Mouse (Mus musculus): ENCODE data around the gene Arsg. TPM values are rescaled to one million over a fixed set of nuclear protein-coding genes. Genes with fewer than 3 reads are reported as not detected.

Arsg gene
- total RNA-seq, 1 experiment from 2014 or later = 1.2 TPM

DNA sequence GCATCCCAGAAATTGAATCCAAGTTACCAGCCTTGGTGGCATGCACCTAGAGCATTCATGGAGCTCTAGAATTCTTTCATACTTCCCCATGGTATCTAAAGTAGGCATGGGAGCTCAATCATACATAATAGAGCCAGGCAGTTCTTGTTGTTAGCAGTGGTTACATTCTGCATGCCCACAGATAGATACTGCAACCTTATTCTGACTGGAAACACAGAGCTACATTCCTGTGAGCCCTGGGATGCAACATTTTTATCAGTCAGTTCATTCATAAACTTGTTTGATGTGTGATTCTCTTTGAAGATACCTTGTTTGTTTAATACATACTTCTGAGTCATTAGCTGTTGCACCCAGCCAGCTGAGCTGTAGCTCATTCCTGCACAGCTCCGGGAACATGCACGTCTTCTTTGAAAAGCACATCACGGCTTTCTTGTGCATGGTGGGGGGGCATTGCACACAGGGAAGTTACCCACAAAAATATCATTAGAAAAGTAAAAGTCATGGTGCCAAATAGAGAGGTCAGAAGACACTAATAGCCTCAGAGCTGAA lies 41.0 kb downstream of the Arsg start:
- ATAC-seq (replicated peaks in 1 of 2; ENCODE audit: insufficient read depth in 1 of 2, low FRiP score in 2 of 2, low TSS enrichment in 1 of 2, low read depth in 1 of 2, poor library complexity in 2 of 2, severe bottlenecking in 2 of 2) = no peak

DNA sequence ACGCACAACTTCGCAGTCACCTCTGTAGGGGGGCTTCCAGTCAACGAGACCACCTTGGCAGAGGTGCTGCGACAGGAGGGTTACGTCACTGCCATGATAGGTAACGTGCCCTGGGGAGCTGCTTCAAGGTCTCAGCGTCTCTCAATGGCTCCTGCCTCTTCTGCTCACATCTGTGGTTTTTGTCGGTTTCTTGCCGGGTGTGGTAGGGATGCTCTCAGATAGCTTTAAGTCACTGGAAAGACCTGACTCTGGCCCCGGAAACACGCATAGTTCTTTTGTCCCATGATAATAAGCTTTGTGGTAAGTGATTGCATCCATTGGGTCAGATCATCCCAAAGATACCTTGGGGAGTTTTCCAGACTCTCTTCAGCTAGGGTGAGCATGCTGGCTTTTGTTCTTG lies 44.2 kb downstream of the Arsg start:
- no peak for ATAC-seq (replicated peaks in 1 of 2; ENCODE audit: insufficient read depth in 1 of 2, low FRiP score in 2 of 2, low TSS enrichment in 1 of 2, low read depth in 1 of 2, poor library complexity in 2 of 2, severe bottlenecking in 2 of 2)

DNA sequence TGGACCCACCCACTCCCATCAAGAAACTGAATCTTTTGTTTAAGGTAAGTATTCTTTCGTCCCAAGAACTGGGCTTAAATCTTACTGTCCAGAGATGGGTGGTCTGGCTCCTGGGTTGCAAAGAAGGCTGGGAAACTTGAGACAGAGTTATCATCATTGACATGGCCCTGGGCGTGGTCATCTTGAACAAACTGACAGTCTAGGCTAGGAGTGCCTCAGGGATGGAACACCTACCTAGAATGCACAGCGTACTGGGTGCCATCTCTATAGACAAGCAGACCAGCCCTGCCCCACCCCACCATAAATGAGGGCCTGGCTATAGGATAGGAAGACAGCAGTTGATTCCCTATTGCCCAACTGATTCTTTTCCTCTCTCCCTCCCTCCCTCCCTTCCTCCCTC lies 44.6 kb downstream of the Arsg start:
- no peak for ATAC-seq (replicated peaks in 1 of 2; ENCODE audit: insufficient read depth in 1 of 2, low FRiP score in 2 of 2, low TSS enrichment in 1 of 2, low read depth in 1 of 2, poor library complexity in 2 of 2, severe bottlenecking in 2 of 2)

DNA sequence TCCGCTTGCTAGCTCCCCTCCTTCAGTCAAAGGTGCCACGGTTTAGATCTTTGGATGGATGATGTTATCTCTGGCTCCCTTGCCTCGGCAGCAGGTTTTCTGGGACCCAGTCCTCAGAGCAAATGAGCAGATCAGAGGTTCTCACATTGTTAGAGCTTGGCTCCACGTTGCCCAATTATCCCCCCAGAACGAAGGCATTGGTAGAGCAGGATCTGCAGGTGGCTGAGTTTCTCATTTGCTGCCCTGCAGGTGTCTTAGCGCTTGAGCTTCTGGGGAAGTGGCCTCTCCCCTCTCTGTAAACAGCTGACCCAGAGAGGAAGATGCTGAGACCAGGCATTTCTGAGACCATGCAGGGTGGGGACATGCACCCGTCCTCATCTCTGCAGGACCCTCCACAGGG lies 47.8 kb downstream of the Arsg start:
- no peak for ATAC-seq (replicated peaks in 1 of 2; ENCODE audit: insufficient read depth in 1 of 2, low FRiP score in 2 of 2, low TSS enrichment in 1 of 2, low read depth in 1 of 2, poor library complexity in 2 of 2, severe bottlenecking in 2 of 2)

DNA sequence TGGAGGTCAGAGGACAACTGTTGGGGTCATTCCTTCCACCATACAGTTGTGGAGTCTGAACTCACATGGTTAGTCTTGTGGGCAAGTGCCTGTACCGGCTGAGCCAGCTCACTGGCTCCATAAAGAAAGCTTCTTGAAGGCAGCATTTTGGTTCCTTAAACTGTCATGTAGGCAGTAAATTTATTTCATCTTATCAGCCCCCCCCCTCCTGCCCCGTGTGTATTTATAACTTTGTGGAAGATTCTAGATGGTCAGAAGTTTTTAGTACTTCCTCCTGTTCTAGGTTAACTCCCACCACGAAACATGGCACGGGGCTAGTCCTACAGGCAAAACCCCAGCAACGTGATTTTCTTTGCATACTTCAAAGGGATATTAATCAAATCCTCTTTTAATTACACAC lies 51.7 kb downstream of the Arsg start:
- ATAC-seq (replicated peaks in 1 of 2; ENCODE audit: insufficient read depth in 1 of 2, low FRiP score in 2 of 2, low TSS enrichment in 1 of 2, low read depth in 1 of 2, poor library complexity in 2 of 2, severe bottlenecking in 2 of 2) = no peak; a peak in 1 of 4 replicates

DNA sequence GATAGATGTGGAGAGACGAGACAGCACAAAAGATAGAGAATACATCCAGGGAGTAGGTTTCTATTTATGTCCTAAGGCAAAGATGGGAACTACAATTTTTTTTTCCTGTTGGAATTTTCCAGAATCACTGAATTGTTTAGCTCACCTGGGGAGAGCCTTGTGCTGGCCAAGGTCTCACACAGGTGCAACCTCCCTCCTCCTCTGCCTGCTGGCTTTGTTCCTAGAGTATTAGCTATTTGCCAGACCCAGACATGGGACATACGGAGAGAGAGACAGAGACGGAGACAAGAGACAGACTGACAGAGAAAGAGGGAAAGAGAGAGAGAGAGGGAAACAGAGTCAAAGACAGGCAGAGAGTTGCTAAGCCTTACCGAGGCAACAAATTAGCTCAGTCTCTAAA lies 52.4 kb downstream of the Arsg start:
- ATAC-seq (replicated peaks in 1 of 2; ENCODE audit: insufficient read depth in 1 of 2, low FRiP score in 2 of 2, low TSS enrichment in 1 of 2, low read depth in 1 of 2, poor library complexity in 2 of 2, severe bottlenecking in 2 of 2) = no peak

DNA sequence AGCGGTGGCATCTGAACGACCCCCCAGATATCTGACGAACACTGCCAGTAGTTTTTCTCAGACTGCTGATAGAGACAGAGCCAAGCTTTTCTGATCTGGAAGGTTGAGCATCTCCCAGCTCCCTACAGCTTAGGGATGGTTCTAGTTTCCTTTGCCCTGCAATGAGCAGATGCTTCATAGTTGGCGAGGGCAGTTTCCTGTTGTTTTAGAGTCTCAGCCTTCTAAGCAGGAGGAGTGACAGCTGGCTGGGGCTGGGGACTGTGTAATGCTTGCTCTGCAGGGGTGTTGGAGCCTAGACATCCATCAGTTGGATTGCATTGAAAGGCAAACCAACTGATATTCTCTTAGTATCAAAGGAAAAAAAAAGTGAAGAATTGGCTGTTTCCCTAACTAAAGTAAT lies 56.9 kb downstream of the Arsg start:
- ATAC-seq (replicated peaks in 1 of 2; ENCODE audit: insufficient read depth in 1 of 2, low FRiP score in 2 of 2, low TSS enrichment in 1 of 2, low read depth in 1 of 2, poor library complexity in 2 of 2, severe bottlenecking in 2 of 2) = no peak

DNA sequence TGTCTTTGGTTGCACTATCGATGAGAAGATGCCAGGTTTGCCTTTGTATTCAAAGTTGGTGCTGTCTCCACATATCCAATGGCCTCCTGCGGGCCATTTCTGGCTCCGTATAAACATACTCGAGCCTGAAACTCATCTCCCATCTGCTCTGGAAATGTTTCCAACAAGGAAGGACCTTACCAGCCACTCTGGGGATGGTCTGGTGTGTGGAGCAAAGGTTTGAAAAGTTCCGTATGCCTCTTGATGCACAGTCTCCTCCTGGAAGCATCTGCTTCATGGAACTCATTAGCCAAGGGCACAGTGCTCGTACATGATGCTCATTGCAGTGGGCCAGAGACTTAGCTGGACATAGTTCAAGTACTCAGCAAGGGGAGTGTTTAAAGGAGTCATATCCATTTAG lies 62.8 kb downstream of the Arsg start:
- no peak for ATAC-seq (replicated peaks in 1 of 2; ENCODE audit: insufficient read depth in 1 of 2, low FRiP score in 2 of 2, low TSS enrichment in 1 of 2, low read depth in 1 of 2, poor library complexity in 2 of 2, severe bottlenecking in 2 of 2)

DNA sequence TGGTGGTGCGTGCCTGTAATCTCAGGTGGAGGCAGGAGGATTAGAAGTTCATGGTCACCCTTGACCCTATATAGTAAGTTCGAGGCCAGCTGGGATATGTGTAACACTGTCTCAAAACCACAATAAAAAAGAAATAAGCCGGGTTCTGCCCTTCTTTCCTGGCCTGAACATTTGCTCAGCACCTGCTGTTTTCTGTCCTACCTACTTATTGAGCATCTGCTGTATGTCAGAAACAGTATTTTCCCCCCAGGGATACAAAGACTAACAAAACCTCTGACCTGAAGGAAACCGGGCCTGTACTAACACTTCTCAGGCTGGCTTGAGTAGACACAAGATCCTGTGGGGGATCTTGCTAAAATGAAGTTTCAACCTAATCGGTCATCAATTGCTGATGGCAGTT lies 63.8 kb downstream of the Arsg start:
- ATAC-seq (replicated peaks in 1 of 2; ENCODE audit: insufficient read depth in 1 of 2, low FRiP score in 2 of 2, low TSS enrichment in 1 of 2, low read depth in 1 of 2, poor library complexity in 2 of 2, severe bottlenecking in 2 of 2) = no peak

DNA sequence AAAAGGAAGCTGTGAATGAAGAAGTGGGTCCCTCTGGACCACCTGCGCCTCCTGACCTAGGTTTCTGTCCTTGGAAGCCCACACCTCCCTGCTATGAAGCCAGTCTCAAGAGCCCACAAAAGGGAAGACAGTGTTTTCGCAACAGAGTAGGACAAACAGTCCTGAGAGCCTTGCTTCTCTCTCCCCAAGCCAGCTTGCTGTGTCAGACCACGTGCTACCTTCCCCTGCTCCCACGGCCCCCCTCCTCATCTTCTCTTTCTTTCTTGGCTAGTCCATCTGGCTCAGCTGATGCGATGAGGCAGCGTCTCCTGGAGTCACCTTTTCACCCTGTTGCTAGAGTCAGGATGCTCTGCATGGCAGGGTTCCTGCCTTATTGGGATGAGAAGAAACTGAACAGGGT lies 66.1 kb downstream of the Arsg start:
- ATAC-seq (replicated peaks in 1 of 2; ENCODE audit: insufficient read depth in 1 of 2, low FRiP score in 2 of 2, low TSS enrichment in 1 of 2, low read depth in 1 of 2, poor library complexity in 2 of 2, severe bottlenecking in 2 of 2) = peak in 1 of 2 experiments; percentile 30; a peak in 1 of 4 replicates

DNA sequence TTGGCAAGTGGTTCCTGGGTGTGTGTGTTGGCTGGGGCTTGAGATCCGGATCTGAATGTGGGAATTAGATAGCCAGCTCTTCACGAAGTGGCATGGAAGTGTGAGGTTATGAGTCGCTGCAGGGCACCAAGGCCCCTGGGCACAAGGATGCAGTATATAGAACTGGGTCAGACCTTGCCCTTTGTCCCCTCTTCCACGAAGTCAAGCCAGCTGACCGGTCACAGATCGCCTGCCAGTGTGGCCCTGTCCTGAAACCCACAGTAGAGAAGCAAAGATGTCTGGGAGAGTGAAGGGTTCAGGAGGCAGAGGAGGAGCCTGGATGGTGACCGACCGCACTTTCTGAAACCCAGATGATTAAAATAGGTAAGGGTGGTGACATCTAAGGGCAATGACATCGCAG lies 70.3 kb downstream of the Arsg start:
- ATAC-seq (replicated peaks in 1 of 2; ENCODE audit: insufficient read depth in 1 of 2, low FRiP score in 2 of 2, low TSS enrichment in 1 of 2, low read depth in 1 of 2, poor library complexity in 2 of 2, severe bottlenecking in 2 of 2) = no peak

DNA sequence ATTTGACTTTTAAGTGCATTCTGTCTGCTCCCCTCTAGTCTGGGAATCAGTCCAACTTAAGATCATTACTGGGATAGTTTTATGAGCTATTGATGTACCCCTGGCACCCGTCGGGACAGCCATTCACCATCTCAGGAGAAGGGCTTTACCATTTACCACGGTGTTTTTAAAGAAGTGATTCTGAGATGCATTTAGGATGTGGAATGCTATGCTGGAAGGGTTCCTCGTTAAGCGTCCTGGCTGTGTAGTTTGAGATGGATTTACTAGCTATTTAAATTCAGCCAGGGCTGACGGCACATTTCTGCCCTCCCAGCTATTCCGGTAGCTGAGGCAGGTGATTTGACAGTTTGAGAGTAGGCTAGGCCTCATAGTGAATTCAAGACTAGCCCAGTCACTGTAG lies 71.3 kb downstream of the Arsg start:
- ATAC-seq (replicated peaks in 1 of 2; ENCODE audit: insufficient read depth in 1 of 2, low FRiP score in 2 of 2, low TSS enrichment in 1 of 2, low read depth in 1 of 2, poor library complexity in 2 of 2, severe bottlenecking in 2 of 2) = no peak

DNA sequence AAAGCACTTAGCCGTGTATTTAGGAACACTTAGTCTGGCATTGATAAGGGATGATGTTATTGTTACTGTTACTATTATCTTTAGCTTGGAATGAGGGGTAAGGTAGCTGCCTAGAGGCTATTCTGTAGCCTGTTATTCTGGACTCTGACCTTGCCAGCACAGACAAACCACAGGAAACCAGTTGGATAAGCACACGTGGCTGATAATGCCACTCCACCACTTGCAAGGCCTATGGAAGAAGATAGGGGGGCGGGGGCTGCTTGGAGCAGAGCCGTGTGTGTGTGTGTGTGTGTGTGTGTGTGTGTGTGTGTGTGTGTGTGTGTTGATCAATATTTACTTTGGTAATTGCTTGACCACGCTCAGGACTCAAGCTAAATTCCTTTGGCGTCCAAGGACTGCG lies 72.1 kb downstream of the Arsg start:
- ATAC-seq (replicated peaks in 1 of 2; ENCODE audit: insufficient read depth in 1 of 2, low FRiP score in 2 of 2, low TSS enrichment in 1 of 2, low read depth in 1 of 2, poor library complexity in 2 of 2, severe bottlenecking in 2 of 2) = no peak

DNA sequence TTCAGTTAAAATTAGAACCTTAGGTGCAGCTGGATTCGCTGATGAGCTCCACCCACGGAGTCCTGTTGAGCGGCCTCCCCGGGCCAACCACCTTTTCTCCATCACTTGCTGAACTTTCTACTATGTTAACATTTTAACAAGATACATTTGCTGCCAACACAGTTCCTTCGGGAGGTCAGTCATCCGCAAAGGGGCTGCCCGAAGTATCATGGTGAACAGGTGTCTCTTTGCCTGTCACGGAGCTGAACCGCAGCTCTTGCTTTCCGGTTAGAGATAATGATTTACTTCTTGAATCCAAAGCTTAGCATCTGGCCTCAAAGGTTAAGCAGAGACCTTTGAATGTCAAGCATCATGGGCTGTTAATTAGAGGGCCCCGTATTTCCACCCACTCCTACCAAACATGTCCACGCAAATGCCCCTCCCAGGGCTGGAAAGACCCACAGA lies 72.5 kb downstream of the Arsg start:
- no peak for ATAC-seq (replicated peaks in 1 of 2; ENCODE audit: insufficient read depth in 1 of 2, low FRiP score in 2 of 2, low TSS enrichment in 1 of 2, low read depth in 1 of 2, poor library complexity in 2 of 2, severe bottlenecking in 2 of 2)

DNA sequence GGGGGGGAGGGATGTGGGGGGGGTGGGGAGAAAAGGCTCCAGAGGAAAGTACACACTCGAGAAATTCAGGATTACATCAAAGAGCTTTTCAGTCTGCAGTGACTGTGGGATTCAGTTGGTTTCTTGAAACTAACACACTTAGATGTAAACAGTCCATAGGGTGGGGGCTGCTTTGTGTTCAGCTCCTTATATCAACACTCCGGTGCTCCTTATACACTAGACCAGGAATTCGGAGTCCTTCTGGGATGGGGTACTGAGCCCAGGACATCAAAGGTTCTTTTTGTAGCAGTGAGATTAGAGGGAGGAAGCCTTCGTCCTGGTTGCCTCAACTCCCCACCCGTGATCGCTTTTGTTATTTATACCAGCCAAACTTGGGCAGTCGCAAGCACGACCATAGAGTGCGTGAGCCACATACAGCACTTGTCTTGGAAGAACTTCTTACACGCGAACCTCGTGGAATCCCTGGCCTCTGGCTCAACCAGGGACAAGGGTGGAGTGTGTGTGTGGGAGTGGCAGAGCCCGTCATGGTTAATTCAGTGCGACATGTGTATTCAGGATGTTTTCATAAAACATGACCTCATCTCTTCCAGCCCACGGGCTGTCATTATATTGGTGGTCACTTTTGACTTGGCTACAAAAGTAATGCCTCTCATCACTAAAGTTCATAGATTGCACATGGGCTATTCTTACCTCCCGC lies 73.3 kb downstream of the Arsg start:
- ATAC-seq (replicated peaks in 1 of 2; ENCODE audit: insufficient read depth in 1 of 2, low FRiP score in 2 of 2, low TSS enrichment in 1 of 2, low read depth in 1 of 2, poor library complexity in 2 of 2, severe bottlenecking in 2 of 2) = no peak

DNA sequence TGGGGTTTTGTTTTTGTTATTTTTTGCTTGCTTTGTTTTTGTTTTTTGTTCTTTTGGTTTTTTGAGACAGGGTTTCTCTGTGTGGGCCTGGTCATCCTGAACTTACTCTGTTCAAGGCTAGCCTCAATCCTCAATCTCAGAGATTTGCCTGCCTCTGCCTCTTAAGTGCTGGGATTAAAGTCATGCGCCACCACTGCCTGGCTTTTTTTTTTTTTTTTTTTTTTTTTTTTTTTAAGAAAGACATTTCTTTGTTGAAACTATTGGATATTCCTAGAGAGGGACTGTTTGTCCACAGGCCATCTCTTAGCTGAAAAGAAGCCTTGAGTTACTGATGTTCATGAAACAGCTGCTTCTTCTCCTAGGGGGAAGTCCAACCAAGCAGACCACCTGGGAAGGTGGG lies 74.5 kb downstream of the Arsg start:
- no peak for ATAC-seq (replicated peaks in 1 of 2; ENCODE audit: insufficient read depth in 1 of 2, low FRiP score in 2 of 2, low TSS enrichment in 1 of 2, low read depth in 1 of 2, poor library complexity in 2 of 2, severe bottlenecking in 2 of 2)

DNA sequence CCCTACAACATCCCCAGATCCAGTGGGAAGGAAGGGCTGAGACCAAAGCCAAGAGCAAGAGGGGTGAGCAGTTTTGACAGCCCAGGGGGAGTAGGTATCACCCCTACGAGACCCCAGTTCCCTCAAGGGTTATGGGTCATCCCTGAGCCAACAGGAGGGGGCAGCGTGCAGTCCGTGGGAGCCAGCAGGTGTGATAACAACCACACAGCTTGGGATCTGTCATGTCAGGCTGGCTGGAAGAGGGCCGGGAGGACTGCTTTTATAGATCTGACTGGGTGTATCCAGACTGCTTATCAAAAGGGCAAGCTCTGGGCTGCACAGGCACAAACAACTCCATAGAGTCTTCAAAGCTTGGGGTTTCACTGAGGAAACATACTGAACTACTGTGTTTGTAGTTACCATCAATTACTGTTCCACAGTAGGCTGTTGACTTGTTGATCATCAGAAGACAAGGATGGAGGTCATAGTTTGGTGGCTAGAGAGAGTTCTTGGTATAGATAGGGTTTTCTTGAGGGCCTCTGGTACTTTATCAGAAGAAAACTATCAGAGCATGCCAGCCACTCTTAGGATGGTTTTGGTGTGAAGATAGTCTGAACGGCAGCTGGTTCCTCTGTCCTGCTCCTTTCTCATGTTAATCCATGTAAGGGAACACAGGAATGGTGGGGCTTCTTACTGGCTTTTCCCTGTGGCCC lies 76.6 kb downstream of the Arsg start:
- peak in 1 of 2 experiments; percentile 37; a peak in 1 of 4 replicates for ATAC-seq (replicated peaks in 1 of 2; ENCODE audit: insufficient read depth in 1 of 2, low FRiP score in 2 of 2, low TSS enrichment in 1 of 2, low read depth in 1 of 2, poor library complexity in 2 of 2, severe bottlenecking in 2 of 2)

DNA sequence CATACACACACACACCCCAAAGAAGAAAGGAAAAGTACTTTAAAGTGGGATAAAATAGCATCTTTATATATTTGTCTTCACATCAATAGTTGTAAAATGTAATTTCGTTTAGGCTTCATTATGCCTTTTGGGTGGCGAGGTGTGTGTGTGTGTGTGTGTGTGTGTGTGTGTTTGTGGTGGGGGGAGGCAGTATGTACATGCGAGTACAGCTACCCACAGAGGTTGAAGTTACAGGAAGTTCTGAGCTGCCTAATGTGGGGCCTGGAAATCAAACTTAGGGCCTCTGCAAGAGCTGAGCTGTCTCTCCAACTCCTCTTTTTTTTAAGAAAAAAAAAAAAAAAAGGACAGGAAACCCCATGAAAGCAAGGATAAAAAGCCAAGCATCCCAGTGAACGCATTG lies 80.7 kb downstream of the Arsg start:
- no peak for ATAC-seq (replicated peaks in 1 of 2; ENCODE audit: insufficient read depth in 1 of 2, low FRiP score in 2 of 2, low TSS enrichment in 1 of 2, low read depth in 1 of 2, poor library complexity in 2 of 2, severe bottlenecking in 2 of 2)

DNA sequence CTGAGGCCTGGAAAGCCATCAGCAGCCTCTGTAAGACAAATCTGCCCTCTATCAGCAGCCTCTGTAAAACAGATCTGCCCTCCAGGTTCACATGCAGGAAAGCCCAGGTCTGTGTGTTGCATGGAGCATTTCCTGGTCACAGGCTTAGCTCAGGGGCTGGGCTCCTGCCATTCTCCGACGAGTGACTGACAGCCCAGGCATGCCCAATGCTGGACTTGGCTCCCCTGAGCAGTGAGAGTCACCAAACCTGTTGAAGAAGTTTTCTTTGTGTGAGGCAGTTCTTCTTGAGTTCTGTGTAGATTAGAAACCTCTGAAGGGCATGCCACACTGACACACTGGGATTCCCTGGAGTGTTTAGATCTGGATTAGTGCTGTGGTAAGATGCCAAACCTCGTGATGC lies 81.3 kb downstream of the Arsg start:
- no peak for ATAC-seq (replicated peaks in 1 of 2; ENCODE audit: insufficient read depth in 1 of 2, low FRiP score in 2 of 2, low TSS enrichment in 1 of 2, low read depth in 1 of 2, poor library complexity in 2 of 2, severe bottlenecking in 2 of 2)

All from hematopoietic stem cell, adult 5-6 weeks (primary cell).